Mouse (Mus musculus) retina, embryonic 14.5 days (tissue): ENCODE results near the gene Hinfp.
"Not testable (repeated sequence)": the region's sequence is repeated elsewhere in the genome, so short reads cannot be mapped to it uniquely, and the experiment has no call there.

Experiments
- DNase-seq: peaks from one replicate; pipeline ENCODE4 v3.0.0-alpha.2; 2015; ENCODE audit warnings: low spot score

The Hinfp gene

DNA sequence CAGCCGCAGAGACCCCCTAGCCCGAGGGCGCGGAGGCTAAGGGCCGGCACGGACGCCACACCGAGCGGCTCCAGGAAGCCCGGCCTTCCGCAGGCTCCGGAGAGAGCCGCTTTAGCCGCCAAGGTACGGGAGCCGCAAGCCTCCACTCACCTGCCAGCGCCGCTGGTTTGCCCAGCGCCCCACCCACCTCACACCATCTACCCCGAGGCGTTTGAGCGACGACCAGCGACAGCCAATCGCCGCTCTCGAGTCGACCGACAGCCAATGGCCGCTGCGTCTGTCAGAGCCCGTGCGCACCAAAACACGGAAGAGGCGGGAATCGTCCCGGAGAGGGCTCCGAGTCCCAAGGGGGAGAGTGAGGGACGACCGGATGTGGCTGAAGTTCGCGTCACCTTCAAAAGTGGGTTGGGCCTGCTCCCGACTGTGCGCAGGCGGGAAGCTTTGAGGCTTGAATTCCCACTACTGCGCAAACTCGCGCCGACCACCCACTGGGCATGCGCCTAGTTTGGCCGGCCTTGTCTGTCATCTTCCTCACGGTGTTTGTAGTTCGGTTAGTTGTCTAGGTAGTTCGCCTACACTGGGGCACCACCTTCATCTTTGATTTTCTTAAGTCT is at the start of gene Hinfp:
Gene Hinfp, minus strand, starts transcription at position 206 of the 614 bp plus-strand sequence.
- peak; percentile 99 for DNase-seq

GRCm38 (mm10) chr9:44353142-44353541 is 47.7 kb upstream of the Hinfp start:
- DNase-seq: no peak

GRCm38 (mm10) chr9:44352337-44352736 is 46.9 kb upstream of the Hinfp start:
- no peak for DNase-seq

- no peak for DNase-seq
These were observed 45.9 kb upstream of the Hinfp start for GRCm38 (mm10) chr9:44351396-44351795.

DNA sequence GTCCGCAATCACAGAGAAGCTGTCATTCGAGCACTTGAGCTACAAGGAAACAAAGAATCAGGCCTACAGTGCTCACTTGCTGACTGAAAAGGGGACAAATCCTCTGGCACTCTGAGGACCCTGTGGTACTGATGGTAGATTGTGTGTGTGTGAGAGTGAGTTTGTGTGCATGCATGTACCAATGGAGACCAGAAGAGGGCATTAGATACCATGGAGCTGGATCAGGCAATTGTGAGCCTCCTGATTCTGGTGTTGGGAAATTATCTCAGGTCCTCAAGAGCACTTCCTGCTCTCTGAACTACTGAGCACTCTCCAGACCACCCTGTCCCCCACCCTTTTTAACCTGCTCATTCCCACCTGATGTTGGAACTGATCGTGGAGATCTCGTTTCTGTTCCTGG is 43.1 kb upstream of the Hinfp start:
- DNase-seq: no peak

DNA sequence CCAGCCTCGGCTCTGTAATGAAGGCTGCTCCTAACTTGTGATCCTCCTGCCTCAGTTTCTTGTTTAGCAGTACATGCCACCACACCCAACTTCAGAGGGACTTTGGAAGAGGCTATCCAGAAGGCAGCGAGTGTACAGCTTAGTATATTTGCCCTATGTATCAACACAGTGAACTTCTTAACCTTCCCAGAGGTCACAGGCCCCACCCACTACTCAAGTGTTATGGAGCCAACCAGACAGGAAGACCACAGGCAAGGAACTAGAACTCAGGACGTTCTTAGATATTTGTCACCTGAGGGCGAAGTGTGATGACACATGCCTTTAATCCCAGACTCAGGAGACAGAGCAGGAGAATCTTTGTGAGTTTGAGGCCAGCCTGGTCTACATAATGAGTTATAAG is 42.1 kb upstream of the Hinfp start:
- no peak for DNase-seq

- no peak for DNase-seq
These were observed 41.7 kb upstream of the Hinfp start for GRCm38 (mm10) chr9:44347166-44347565.

- no peak for DNase-seq
These were observed 40.3 kb upstream of the Hinfp start for GRCm38 (mm10) chr9:44345570-44346433.

DNA sequence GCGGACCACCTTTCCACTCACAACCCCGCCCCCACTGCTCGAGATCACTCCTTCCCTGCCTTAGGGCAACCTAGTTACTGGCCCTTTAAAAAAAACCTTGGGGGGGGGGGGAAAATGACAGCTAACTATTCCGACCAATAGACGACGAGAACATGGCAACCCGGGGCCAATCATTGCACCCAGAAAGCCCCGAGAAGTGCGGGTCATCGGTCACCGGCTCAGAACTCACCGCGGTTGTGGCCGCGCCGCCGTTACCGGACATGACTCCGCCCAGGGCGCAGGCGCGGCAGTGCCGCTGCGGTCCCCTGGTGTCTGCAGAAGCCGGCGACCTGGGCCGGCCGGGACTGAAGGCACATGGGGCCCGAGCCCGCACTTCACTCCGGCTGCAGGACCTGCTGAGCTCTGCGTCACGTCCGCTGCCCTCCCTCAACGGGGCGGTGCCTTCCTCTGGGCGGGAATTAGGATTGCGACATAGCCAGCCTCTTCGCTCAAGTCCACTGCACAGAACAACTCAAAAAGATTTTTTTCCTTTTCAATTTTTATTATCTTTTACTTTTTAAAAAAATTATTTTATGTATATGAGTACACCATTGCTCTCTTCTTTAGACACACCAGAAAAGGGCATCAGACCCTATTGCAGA is 38.4 kb upstream of the Hinfp start, which contains the start of gene Hmbs:
Gene Hmbs, minus strand, starts transcription at position 448 of the 641 bp plus-strand sequence.
- peak; percentile 90 for DNase-seq

- DNase-seq: no peak
These were observed 37.8 kb upstream of the Hinfp start for GRCm38 (mm10) chr9:44343290-44343689.

DNA sequence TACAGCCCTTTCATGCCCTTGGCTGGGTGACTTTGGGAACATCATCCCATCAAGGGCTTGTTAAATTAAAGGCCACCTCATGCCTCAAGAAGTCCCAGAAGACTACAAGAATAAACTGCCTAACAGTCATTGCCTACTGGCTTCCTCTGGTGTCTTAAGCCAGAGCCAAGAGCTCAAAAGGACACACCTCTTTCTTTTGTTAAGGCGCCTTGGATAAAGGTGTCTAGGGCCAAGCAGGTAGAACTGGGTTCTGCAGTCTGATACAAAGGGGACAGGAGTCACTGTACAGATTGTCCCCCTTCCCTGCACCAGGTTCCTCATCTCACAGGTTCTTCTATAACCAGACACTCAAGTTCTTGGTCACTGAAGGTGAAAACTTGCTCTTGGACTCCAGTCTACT is 37.1 kb upstream of the Hinfp start:
- no peak for DNase-seq

- DNase-seq: no peak
These were observed 36.7 kb upstream of the Hinfp start for GRCm38 (mm10) chr9:44342173-44342572.

DNA sequence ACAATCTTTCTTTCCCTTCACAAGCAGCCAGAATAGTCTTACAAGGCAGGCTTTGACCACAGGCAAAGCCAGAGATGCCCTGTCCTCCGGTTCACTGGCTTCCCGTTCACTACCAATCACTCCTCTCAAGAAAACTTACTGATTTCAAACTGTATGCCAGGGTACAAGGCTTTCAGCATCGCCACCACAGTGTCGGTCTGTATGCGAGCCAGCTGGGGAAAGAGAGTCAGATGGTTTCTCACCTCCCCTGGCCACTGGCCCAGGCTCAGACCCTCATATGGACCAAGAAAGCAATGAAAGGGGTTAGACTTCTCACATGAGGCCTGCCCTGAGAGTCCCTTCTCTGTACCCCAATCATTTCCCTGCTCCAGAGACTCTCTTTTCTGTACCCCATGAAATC is 36.0 kb upstream of the Hinfp start:
- no peak for DNase-seq

DNA sequence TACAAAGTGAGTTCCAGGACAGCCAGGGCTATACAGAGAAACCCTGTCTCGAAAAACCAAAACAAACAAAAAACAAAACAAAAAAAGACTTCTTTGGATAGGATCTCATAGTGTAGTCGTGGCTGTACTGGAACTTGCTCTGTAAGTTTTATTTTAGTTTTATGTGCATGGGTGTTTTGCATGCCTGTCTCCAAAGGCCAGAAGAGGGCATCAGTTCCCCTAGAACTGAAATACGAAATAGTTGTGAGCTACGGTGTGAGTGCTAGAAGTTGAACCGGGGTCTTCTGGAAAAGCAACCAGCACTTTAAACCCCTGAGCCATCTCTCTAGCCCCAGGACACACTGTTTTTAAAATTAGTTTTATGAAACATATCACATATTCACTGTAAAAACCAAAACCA is 33.1 kb upstream of the Hinfp start:
- DNase-seq: no peak

DNA sequence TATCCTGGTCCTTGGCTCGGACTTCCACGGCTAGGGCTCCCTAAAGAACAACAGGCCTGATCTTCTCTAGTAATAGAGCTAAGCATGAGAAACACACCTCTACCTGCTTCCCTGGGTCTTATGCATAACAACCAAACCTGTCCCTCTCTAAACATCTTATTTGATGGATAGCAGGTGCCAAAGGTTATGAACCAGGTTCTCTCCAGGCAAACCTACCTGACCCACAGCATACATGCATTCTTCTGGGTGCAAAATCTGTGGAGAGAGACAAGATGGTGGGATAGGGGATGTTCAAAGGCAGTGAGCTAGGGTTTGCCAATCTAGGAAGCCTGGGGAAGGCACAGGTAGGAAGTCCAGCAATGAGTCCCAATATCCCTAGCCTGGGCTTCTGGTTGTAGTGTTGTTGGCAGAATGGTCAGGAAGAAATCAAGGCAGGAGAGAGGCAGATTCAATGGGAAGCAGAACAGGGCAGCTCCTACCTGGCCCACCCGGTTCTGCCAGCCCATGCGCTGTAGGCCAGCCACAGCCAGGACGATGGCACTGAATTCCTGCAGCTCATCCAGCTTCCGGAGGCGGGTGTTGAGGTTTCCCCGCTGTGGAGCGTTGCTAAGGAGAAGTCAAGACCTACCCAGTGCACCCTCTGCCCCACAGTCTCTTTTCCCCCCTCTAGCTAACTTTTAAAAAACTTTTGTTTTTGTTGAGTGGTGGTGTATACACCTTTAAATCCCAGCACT is 32.1 kb upstream of the Hinfp start:
- DNase-seq: no peak

DNA sequence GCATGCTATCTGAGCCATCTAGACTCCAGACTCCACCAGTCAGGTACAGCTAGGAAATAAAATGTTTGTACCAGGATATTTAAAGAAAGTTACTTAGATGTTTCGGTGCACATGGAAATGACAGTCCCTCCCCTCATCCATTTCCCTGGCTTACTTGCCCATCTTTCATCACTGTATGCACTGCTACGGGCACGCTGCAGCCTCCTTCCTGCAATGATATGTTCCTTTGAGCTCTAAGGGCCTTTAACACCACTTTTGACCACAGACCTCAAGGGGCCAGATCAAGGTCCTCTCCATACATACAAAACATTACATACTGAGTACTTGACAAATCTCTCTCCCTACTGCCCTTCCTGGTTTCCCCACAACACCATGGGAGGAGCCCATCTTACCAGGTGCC is 31.5 kb upstream of the Hinfp start:
- no peak for DNase-seq

- DNase-seq: not testable (repeated sequence)
These were observed 31.0 kb upstream of the Hinfp start for GRCm38 (mm10) chr9:44336513-44336912.

DNA sequence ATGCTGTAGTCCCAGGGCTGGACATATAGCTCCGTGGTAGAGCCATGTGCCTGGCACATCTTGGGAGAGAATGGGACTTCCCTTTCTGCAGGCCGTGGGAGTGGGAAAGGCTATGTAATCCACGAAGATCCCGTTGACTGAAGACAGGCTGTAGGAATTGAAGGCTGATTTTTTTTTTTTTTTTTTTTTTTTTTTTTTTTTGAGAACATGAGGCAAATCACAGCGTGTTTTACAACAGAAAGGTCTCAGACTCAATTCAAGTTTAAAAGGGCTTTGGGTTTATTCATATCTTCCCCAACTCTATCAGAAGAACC is 30.6 kb upstream of the Hinfp start:
- no peak for DNase-seq

- DNase-seq: peak; percentile 41
These were observed 30.0 kb upstream of the Hinfp start for GRCm38 (mm10) chr9:44335331-44336092.

DNA sequence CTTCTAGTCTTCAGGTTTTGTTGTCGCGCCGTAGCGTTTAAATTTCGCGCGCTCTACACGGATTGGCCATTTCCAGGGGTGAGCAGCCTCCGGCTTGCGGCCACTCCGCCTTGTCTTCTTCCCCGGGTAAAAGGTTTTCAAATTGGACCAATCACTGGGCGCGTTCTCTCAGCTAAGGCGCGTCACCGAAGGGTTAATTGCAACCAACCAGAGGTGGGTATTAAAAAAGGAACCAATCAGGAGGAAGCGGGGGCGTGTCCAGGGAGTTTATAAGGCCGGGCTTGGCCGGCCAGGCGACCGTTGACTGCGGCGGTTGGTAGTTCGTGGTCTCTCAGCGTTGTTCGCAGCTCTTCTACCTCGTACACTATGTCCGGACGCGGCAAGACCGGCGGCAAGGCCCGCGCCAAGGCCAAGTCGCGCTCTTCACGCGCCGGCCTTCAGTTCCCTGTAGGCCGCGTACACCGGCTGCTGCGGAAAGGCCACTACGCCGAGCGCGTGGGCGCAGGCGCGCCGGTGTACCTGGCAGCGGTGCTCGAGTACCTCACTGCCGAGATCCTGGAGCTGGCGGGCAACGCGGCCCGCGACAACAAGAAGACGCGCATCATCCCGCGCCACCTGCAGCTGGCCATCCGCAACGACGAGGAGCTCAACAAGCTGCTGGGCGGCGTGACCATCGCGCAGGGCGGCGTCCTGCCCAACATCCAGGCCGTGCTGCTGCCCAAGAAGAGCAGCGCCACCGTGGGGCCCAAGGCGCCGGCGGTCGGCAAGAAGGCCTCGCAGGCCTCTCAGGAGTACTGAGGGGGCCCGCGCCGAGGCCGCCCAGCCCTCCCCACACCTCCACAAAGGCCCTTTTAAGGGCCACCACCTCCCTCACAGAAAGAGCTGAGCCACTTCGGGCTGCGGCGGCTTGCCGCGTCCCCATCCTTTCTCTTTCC is 29.2 kb upstream of the Hinfp start, which contains the start of gene H2afx:
Gene H2afx, plus strand, starts transcription at position 299 of the 935 bp plus-strand sequence.
- peak; percentile 100 for DNase-seq
